Mouse (Mus musculus) heart, postnatal 10 days (tissue): ENCODE measurements around the gene Fxyd5. TPM values are rescaled to one million over a fixed set of nuclear protein-coding genes. Genes with fewer than 3 reads are reported as not detected.

ENCODE experiments used
- DNase-seq, 2 experiments: peaks; one replicate each; pipeline ENCODE4 v3.0.0; 2021
- intact Hi-C: fragments of 180-260 bp; cut with DNase I; formaldehyde crosslinking; loops from one replicate; pipeline ENCODE4 v1.15.1; 2025
- microRNA-seq, 2 experiments: library from miRNA; unstranded; fragments of <30 nt; microRNA quantifications; one replicate each; pipeline ENCODE4 v1.2.0; 2022
- total RNA-seq, 2 experiments: library from RNA; stranded (reverse); gene quantifications; 2 replicates each; pipeline ENCODE4 v1.2.3; 2021

The Fxyd5 gene
- total RNA-seq, 2 experiments from 2014 or later = 30.4 to 33.5 TPM

- intact Hi-C loops = no loop called here
- DNase-seq = no peak
Observed at GRCm38 (mm10) chr7:30996491-30996890, 45.8 kb downstream of the Fxyd5 start.

DNA sequence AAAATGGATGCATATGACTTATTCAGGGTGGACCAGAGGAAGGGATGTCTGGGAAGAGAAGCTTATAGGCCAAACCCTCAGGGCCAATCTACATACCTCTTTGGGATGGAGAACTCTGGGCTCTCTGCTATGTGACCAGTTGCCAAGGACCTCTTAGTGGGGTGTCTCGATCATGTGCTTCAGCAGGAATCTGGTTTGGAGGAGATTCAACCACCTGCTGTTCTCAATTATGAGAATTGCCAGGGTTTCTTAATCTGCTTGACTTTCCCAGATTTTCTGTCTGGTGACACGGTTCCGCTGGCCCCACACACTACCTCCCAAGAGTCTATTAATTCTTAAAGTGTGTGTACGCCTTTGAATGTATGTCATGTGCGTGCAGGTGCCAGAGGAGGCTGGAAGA is 48.3 kb downstream of the Fxyd5 start:
- DNase-seq = no peak
- intact Hi-C loops = no loop called here

DNA sequence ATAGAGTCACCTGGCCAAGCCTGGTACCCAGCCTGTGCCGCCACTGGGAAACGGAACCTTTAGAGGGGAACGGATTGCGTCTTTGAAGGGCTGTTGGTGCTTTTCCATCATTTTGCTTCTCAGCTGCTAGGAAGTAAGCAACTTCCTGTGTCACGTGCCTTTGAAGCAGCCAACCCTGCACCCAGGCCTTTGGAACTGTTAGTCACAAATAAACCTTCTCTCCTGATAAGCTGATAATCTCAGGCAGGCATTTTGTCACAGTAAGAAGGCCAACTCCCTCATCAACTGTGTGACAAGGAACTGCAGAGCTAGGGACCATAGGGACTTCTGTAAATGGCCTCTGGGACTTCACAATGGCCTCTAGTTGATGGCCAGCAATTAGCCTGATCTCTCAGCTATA is 50.1 kb downstream of the Fxyd5 start:
- intact Hi-C loops = no loop called here
- DNase-seq = no peak

DNA sequence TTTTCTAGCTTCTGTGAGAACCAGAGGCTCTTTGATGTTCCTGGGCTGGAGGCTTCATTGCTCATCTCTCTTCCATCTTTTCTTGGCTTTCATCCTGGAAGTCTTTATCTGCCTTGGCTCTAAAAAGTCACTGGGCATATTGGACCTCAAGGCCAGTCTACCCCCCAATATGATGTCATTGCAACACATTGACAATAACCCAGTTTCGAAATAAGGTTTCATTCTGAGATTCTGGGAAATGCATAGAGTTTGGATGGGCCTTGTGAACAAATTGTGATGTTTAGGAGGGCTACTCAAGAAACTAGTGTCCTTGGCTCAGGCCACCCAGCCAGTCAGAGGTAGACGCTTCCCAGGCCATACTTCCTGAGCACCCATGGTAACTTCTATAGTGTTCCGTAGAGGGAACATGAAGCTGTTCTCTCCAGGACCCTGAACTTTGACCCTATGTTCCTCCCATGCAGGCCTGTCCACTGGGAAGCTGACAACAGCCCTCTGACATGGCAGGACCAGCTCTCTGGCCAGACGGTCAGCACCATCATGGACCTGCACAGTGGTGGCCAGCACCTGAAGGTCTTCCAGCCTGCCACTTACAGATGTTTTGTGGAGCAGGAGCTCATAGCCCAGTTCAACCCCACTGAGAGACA is 53.6 kb downstream of the Fxyd5 start:
- no peak for DNase-seq
- intact Hi-C loops = no loop called here

GRCm38 (mm10) chr7:30985357-30985756 is 56.9 kb downstream of the Fxyd5 start:
- no peak for DNase-seq
- intact Hi-C loops = no loop called here

Small RNA genes within 50 kb of the gene (microRNA-seq; reads per million reads assigned to microRNA genes)
- 0 reads per million in 2 experiments for gene Mir7050

Other genes starting within 250 kb of the Fxyd5 start
- gene Ffar2, start 218.7 kb downstream of the Fxyd5 start, total RNA-seq = under 1 TPM; 0.35 to 0.57 TPM
- not detected for gene Ffar3, start 186.3 kb downstream of the Fxyd5 start, total RNA-seq
- under 1 TPM in 1 of 2 experiments, not detected in 1; 0.05 TPM for gene Ffar1, start 180.9 kb downstream of the Fxyd5 start, total RNA-seq
- gene Cd22, start 162.1 kb downstream of the Fxyd5 start, total RNA-seq = 1 to 10 TPM; 1.1 to 1.4 TPM
- under 1 TPM in 1 of 2 experiments, not detected in 1; 0.48 TPM for gene Mag, start 127.6 kb downstream of the Fxyd5 start, total RNA-seq
- gene Hamp2, start 117.8 kb downstream of the Fxyd5 start, total RNA-seq = 1 to 10 TPM; 1.5 to 4.1 TPM
- 1 to 10 TPM; 5.2 to 6.6 TPM for gene Hamp, start 98.4 kb downstream of the Fxyd5 start, total RNA-seq
- 100 to 1,000 TPM in 1 of 2 experiments, 10 to 100 TPM in 1; 98.7 to 109 TPM for gene Usf2, start 85.7 kb downstream of the Fxyd5 start, total RNA-seq
- gene Lsr, start 69.0 kb downstream of the Fxyd5 start, total RNA-seq = 1 to 10 TPM; 4.1 to 4.7 TPM
- gene Fam187b, start 68.7 kb downstream of the Fxyd5 start, total RNA-seq = under 1 TPM; 0.25 to 0.36 TPM
- gene Fxyd7, start 9.0 kb upstream of the Fxyd5 start, total RNA-seq = 1 to 10 TPM; 1.3 to 1.6 TPM
- gene Fxyd1, start 14.7 kb upstream of the Fxyd5 start, total RNA-seq = 100 to 1,000 TPM; 695 to 726 TPM
- gene Lgi4, start 16.9 kb upstream of the Fxyd5 start, total RNA-seq = 1 to 10 TPM; 3.0 to 4.3 TPM
- 1 to 10 TPM; 2.8 to 5.1 TPM for gene Fxyd3, start 34.2 kb upstream of the Fxyd5 start, total RNA-seq
- gene Hpn, start 72.8 kb upstream of the Fxyd5 start, total RNA-seq = 1 to 10 TPM; 2.5 to 3.0 TPM
- gene Scn1b, start 84.5 kb upstream of the Fxyd5 start, total RNA-seq = 10 to 100 TPM; 13.2 to 13.9 TPM
- 10 to 100 TPM; 25.6 to 31.4 TPM for gene Gramd1a, start 113.4 kb upstream of the Fxyd5 start, total RNA-seq
- gene Scgb2b2, start 248.0 kb upstream of the Fxyd5 start, total RNA-seq = not detected
- not detected for gene Scgb1b2, start 249.3 kb upstream of the Fxyd5 start, total RNA-seq